Mouse (Mus musculus): ENCODE data around the gene Klk1b26. TPM values are rescaled to one million over a fixed set of nuclear protein-coding genes. Genes with fewer than 3 reads are reported as not detected.
"Not testable (repeated sequence)": the region's sequence is repeated elsewhere in the genome, so short reads cannot be mapped to it uniquely, and the experiment has no call there.

Klk1b26 gene
- polyA plus RNA-seq (2014; fragmentation: Nextera tagmentation; extraction: Ambion mirVana) = 1.2 and 2.2 TPM in 2 replicates

- H3K27ac ChIP-seq (replicated peaks; ENCODE audit: low read depth, low read length); H3K27me3 ChIP-seq (replicated peaks; ENCODE audit: control insufficient read depth, insufficient read depth, low read length); ATAC-seq (ENCODE audit: low read depth); H3K4me2 ChIP-seq (ENCODE audit: low read depth, low read length); H3K4me1 ChIP-seq (ENCODE audit: control insufficient read depth, insufficient read depth, low read length); H3K9ac ChIP-seq (ENCODE audit: low read depth, low read length); H3K9me3 ChIP-seq (ENCODE audit: control insufficient read depth, low read length); H3K36me3 ChIP-seq (ENCODE audit: control insufficient read depth, insufficient read depth, low read length); H3K4me3 ChIP-seq (ENCODE audit: low read depth, low read length); DNase-seq (ENCODE audit: low spot score): not testable (repeated sequence)
Observed at GRCm38 (mm10) chr7:44011868-44012267, at the start of gene Klk1b26. Gene Klk1b26, plus strand, starts transcription at chr7:44012168.

- Histone ChIP-seq H3K9me3 (ENCODE audit: control insufficient read depth, low read length) (no peaks in the 10 kb centered on the region), H3K27ac (replicated peaks; ENCODE audit: low read depth, low read length) (no peak within 1 kb of the TSS), H3K4me2 (ENCODE audit: low read depth, low read length) (no peak within 1 kb of the TSS), H3K36me3 (ENCODE audit: control insufficient read depth, insufficient read depth, low read length) (no peaks in the 10 kb centered on the region), H3K9ac (ENCODE audit: low read depth, low read length) (no peak within 1 kb of the TSS), H3K4me3 (ENCODE audit: low read depth, low read length) (no peak within 1 kb of the TSS), H3K27me3 (replicated peaks; ENCODE audit: control insufficient read depth, insufficient read depth, low read length) (no peaks in the 10 kb centered on the region), H3K4me1 (ENCODE audit: control insufficient read depth, insufficient read depth, low read length) (no peaks in the 10 kb centered on the region)
- DNase-seq (ENCODE audit: low spot score) (no peak), ATAC-seq (ENCODE audit: low read depth) (no peak)
- WGBS = 67% methylated on average over 3 of the region's 3 CpGs
Observed at GRCm38 (mm10) chr7:43966451-43966850, 45.5 kb upstream of the Klk1b26 start, which contains the start of gene Klk1b1. Gene Klk1b1, plus strand, starts transcription at chr7:43966751.

GRCm38 (mm10) chr7:43967058-43967457 is 44.9 kb upstream of the Klk1b26 start:
- no peak overlapping the region for H3K27ac ChIP-seq (replicated peaks; ENCODE audit: low read depth, low read length)
- no peaks in the 10 kb centered on the region for H3K9me3 ChIP-seq (ENCODE audit: control insufficient read depth, low read length)
- no peak overlapping the region for H3K4me2 ChIP-seq (ENCODE audit: low read depth, low read length)
- H3K27me3 ChIP-seq (replicated peaks; ENCODE audit: control insufficient read depth, insufficient read depth, low read length) = no peaks in the 10 kb centered on the region
- WGBS = 79% methylated on average over 3 of the region's 3 CpGs
- no peaks in the 10 kb centered on the region for H3K4me1 ChIP-seq (ENCODE audit: control insufficient read depth, insufficient read depth, low read length)
- ATAC-seq (ENCODE audit: low read depth) (no peak), DNase-seq (ENCODE audit: low spot score) (no peak)
- no peaks in the 10 kb centered on the region for H3K36me3 ChIP-seq (ENCODE audit: control insufficient read depth, insufficient read depth, low read length)
- H3K4me3 ChIP-seq (ENCODE audit: low read depth, low read length) = no peak overlapping the region
- H3K9ac ChIP-seq (ENCODE audit: low read depth, low read length) = no peak overlapping the region

GRCm38 (mm10) chr7:43967612-43968011 is 44.4 kb upstream of the Klk1b26 start:
- H3K4me1 ChIP-seq (ENCODE audit: control insufficient read depth, insufficient read depth, low read length) = no peaks in the 10 kb centered on the region
- no peaks in the 10 kb centered on the region for H3K27me3 ChIP-seq (replicated peaks; ENCODE audit: control insufficient read depth, insufficient read depth, low read length)
- H3K9ac ChIP-seq (ENCODE audit: low read depth, low read length) = no peak overlapping the region
- no peak overlapping the region for H3K4me3 ChIP-seq (ENCODE audit: low read depth, low read length)
- no peak overlapping the region for H3K4me2 ChIP-seq (ENCODE audit: low read depth, low read length)
- WGBS = 62% methylated on average over 2 of the region's 2 CpGs
- no peaks in the 10 kb centered on the region for H3K9me3 ChIP-seq (ENCODE audit: control insufficient read depth, low read length)
- no peak overlapping the region for H3K27ac ChIP-seq (replicated peaks; ENCODE audit: low read depth, low read length)
- no peak for DNase-seq (ENCODE audit: low spot score)
- H3K36me3 ChIP-seq (ENCODE audit: control insufficient read depth, insufficient read depth, low read length) = no peaks in the 10 kb centered on the region
- no peak for ATAC-seq (ENCODE audit: low read depth)

- ATAC-seq (ENCODE audit: low read depth); H3K36me3 ChIP-seq (ENCODE audit: control insufficient read depth, insufficient read depth, low read length); H3K27ac ChIP-seq (replicated peaks; ENCODE audit: low read depth, low read length); H3K9me3 ChIP-seq (ENCODE audit: control insufficient read depth, low read length); H3K4me1 ChIP-seq (ENCODE audit: control insufficient read depth, insufficient read depth, low read length); H3K27me3 ChIP-seq (replicated peaks; ENCODE audit: control insufficient read depth, insufficient read depth, low read length); H3K4me2 ChIP-seq (ENCODE audit: low read depth, low read length); H3K4me3 ChIP-seq (ENCODE audit: low read depth, low read length); H3K9ac ChIP-seq (ENCODE audit: low read depth, low read length); DNase-seq (ENCODE audit: low spot score): not testable (repeated sequence)
- 88% methylated on average over 1 of the region's 1 CpGs for WGBS
Observed at GRCm38 (mm10) chr7:43975761-43976160, 36.2 kb upstream of the Klk1b26 start, which contains the start of gene Klk1b9. Gene Klk1b9, plus strand, starts transcription at chr7:43976061.

GRCm38 (mm10) chr7:43985657-43986056 is 26.3 kb upstream of the Klk1b26 start:
- DNase-seq (ENCODE audit: low spot score) = no peak
- Histone ChIP-seq H3K27me3 (replicated peaks; ENCODE audit: control insufficient read depth, insufficient read depth, low read length) (no peaks in the 10 kb centered on the region), H3K4me2 (ENCODE audit: low read depth, low read length) (no peak overlapping the region), H3K9ac (ENCODE audit: low read depth, low read length) (no peak overlapping the region), H3K4me3 (ENCODE audit: low read depth, low read length) (no peak overlapping the region), H3K4me1 (ENCODE audit: control insufficient read depth, insufficient read depth, low read length) (no peaks in the 10 kb centered on the region), H3K9me3 (ENCODE audit: control insufficient read depth, low read length) (no peaks in the 10 kb centered on the region), H3K36me3 (ENCODE audit: control insufficient read depth, insufficient read depth, low read length) (no peaks in the 10 kb centered on the region), H3K27ac (replicated peaks; ENCODE audit: low read depth, low read length) (no peak overlapping the region)
- ATAC-seq (ENCODE audit: low read depth) = no peak

GRCm38 (mm10) chr7:43994821-43995220 is 17.1 kb upstream of the Klk1b26 start:
- not testable (repeated sequence) for H3K4me3 ChIP-seq (ENCODE audit: low read depth, low read length); DNase-seq (ENCODE audit: low spot score); H3K9me3 ChIP-seq (ENCODE audit: control insufficient read depth, low read length); H3K4me2 ChIP-seq (ENCODE audit: low read depth, low read length); H3K4me1 ChIP-seq (ENCODE audit: control insufficient read depth, insufficient read depth, low read length); ATAC-seq (ENCODE audit: low read depth); H3K27ac ChIP-seq (replicated peaks; ENCODE audit: low read depth, low read length); H3K9ac ChIP-seq (ENCODE audit: low read depth, low read length); H3K36me3 ChIP-seq (ENCODE audit: control insufficient read depth, insufficient read depth, low read length); H3K27me3 ChIP-seq (replicated peaks; ENCODE audit: control insufficient read depth, insufficient read depth, low read length)
- 65% methylated on average over 1 of the region's 1 CpGs for WGBS

- not testable (repeated sequence) for H3K9ac ChIP-seq (ENCODE audit: low read depth, low read length); DNase-seq (ENCODE audit: low spot score); ATAC-seq (ENCODE audit: low read depth)
Observed at GRCm38 (mm10) chr7:43995577-43995976, 16.4 kb upstream of the Klk1b26 start, which contains the start of gene Klk1b11. Gene Klk1b11, plus strand, starts transcription at chr7:43995877.

GRCm38 (mm10) chr7:44004847-44005246 is 7.1 kb upstream of the Klk1b26 start:
- ATAC-seq (ENCODE audit: low read depth) (no peak), DNase-seq (ENCODE audit: low spot score) (no peak)
- Histone ChIP-seq H3K4me1 (ENCODE audit: control insufficient read depth, insufficient read depth, low read length) (no peaks in the 10 kb centered on the region), H3K9ac (ENCODE audit: low read depth, low read length) (no peak overlapping the region), H3K27ac (replicated peaks; ENCODE audit: low read depth, low read length) (no peak overlapping the region), H3K4me2 (ENCODE audit: low read depth, low read length) (no peak overlapping the region), H3K9me3 (ENCODE audit: control insufficient read depth, low read length) (no peaks in the 10 kb centered on the region), H3K27me3 (replicated peaks; ENCODE audit: control insufficient read depth, insufficient read depth, low read length) (no peaks in the 10 kb centered on the region), H3K4me3 (ENCODE audit: low read depth, low read length) (no peak overlapping the region), H3K36me3 (ENCODE audit: control insufficient read depth, insufficient read depth, low read length) (no peaks in the 10 kb centered on the region)

More at GRCm38 (mm10) chr7:43995577-43995976, 16.4 kb upstream of the Klk1b26 start, which contains the start of gene Klk1b11:
- H3K27me3 ChIP-seq (replicated peaks; ENCODE audit: control insufficient read depth, insufficient read depth, low read length); H3K4me1 ChIP-seq (ENCODE audit: control insufficient read depth, insufficient read depth, low read length); H3K27ac ChIP-seq (replicated peaks; ENCODE audit: low read depth, low read length); H3K4me2 ChIP-seq (ENCODE audit: low read depth, low read length); H3K4me3 ChIP-seq (ENCODE audit: low read depth, low read length); H3K9me3 ChIP-seq (ENCODE audit: control insufficient read depth, low read length); H3K36me3 ChIP-seq (ENCODE audit: control insufficient read depth, insufficient read depth, low read length): not testable (repeated sequence)
- WGBS = 91% methylated on average over 4 of the region's 4 CpGs

Measured in embryonic facial prominence, embryonic 14.5 days (tissue).